Mouse (Mus musculus) left cerebral cortex, adult 6 months (tissue): ENCODE results near the gene Capn11. TPM values are rescaled to one million over a fixed set of nuclear protein-coding genes. Genes with fewer than 3 reads are reported as not detected.

Experiments
- long read RNA-seq, 2 experiments: library from polyadenylated mRNA; unstranded; transcript quantifications; one replicate each; pipeline ENCODE4 v2.0.0; 2019 to 2020
- polyA plus RNA-seq: library from polyadenylated mRNA; unstranded; fragments of <200 nt; fragmentation: Nextera tagmentation; gene quantifications from 2 replicates; pipeline ENCODE4 v1.2.3, GENCODE M21; 2021

Capn11 gene
- polyA plus RNA-seq: 0.04 TPM in 1 of 2 replicates, not detected in the other
- long read RNA-seq, experiment 1: 0 reads
- long read RNA-seq, experiment 2, partial matches to known transcripts: 1 of 1 reads
- long read RNA-seq, experiment 2, other reads (novel, unspliced or antisense): 0 of 1 reads

DNA sequence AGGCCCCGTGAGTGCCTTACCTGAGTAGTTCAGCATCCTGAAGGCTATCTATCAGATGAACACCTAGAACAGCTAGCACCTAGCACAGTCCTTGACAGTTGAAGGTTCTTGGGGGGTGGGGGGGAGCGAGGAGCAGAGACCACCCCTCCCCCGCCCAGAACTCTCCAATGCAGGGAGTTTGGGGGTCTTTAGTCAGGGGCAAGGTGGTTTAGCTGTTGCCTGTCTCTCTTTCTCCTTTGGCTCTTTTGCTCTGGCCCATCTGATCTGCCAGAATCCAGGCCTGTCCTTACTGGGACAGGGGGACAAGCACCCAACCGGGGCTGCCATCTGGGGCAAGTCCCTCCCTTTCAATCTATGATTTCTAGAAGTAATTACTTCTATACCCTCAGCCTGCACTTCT is at the start of gene Capn11:
TSS of gene Capn11 (minus strand) at position 101 of the 400 bp plus-strand sequence.

DNA sequence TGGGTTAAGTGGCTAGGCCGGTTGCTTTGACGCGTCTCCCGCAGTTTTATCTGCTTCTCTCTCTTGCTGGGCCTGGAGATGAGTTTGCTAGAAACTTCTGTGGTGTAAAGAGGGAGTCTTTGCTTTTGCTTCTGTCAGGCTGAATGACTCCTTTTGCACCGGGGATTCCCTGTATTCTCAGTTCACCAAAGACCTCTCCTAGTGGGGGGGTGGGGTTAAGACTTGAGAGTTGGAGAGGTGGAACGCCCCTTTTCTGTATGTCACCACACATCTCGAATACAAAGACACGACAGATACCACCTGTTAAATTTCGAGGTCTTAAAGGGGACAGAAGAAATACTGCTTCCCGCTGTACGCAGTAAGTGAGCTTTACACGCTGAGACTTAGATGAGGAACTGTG is 27.6 kb upstream of the Capn11 start, which contains the start of gene Tmem63b:
TSS of gene Tmem63b (minus strand) at position 190 of the 400 bp plus-strand sequence.

DNA sequence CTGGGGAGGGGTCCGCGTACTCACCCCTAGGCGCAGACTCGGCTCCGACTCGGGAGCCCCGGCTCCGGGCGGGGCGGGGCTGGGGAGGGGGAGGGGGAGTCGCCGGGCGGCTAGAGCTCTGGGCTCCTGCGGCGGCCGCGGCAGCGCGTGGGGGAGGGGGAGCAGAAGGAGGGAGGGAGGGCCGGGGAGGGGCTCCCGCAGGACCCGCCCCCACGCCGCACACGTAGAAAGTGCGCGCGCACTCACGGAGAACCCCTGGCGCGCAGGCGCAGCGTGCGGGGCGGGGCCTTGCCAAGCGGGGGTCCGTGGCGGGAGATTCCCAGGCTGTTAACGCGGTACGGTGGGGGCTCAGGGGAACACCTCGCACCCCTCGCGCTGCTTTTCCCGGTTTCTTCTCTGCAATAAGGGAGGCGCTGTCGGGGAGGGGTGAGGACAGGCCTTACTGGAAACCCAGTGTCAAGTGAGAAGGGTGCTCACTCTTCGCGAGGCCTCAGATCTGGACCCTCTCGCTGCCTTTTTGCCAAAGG is 27.0 kb upstream of the Capn11 start, which contains the start of gene Mrpl14:
TSS of gene Mrpl14 (plus strand) at position 230 of the 527 bp plus-strand sequence.

DNA sequence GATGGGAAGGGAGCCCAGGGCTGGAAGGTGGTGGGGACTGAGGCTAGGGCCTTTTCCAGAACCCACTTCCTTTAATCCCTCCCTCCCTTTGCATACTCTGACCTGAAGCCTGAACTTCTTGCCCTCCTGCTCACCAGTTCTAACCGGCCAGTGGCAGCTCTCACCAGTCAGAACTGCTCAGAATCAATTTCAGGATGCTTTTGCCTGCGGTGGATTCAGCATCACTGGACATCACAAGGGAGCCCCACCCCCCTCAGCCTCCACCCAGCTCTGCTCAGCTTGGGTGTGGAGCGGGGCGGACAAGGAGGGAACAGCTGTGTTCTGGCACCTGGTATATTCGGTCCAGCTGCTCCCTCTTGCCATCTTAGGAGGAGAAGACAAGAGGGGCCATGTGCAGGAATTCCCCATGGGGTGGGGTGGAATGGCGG is 57.2 kb downstream of the Capn11 start, which contains the start of gene Mymx:
TSS of gene Mymx (minus strand) at position 226 of the 428 bp plus-strand sequence.

DNA sequence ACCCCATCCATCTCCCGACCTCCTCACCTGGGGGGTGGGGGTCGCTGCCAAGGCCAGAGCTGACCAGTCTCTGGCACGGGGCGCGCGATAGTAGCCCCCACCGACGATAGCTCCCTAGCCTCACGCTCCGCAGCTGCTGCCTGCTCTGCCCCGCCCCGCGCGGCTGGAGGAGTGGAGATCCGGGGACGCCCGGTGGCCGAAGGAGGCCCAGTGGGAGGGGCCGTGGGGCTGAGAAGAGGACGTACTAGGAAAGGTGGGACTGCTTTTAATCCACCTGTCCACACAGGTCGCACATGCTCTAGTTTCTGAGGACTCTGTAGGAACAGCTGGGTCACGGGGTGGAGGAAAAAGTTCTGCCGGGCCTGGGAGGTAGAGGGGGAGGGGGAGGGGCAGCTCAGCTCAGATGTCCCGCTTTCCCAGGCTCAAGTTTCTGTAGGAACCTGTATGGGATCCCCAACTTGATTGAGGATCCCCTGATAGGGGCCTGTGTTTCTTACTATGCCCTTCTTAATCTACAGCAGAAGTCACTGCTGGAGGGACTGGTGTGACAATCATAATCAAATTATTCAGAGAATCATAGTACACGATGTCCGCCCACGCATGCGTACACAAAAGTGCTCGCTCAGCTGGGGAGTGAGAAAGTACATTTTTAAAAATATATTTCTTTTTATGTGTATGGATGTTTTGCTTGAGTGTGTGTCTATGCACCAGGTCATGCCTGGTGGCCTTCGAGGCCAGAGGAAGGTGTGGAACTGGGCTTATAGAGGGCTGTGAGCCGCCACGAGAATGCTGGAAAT is 59.5 kb downstream of the Capn11 start, which contains the start of gene Slc29a1:
TSS of gene Slc29a1 (minus strand) at position 161 of the 797 bp plus-strand sequence.

Other genes with a start within 250 kb of the Capn11 start
- gene Cdc5l, start 225.6 kb downstream of the Capn11 start, polyA plus RNA-seq: 16.7 and 22.2 TPM in 2 replicates
- gene Spats1, start 183.9 kb downstream of the Capn11 start, polyA plus RNA-seq: 5.6 and 6.1 TPM in 2 replicates
- 12.7 and 12.8 TPM in 2 replicates for gene Aars2, start 152.5 kb downstream of the Capn11 start, polyA plus RNA-seq
- 6.8 and 8.7 TPM in 2 replicates for gene Tcte1, start 135.9 kb downstream of the Capn11 start, polyA plus RNA-seq
- gene Tmem151b, start 109.6 kb downstream of the Capn11 start, polyA plus RNA-seq: 27.5 and 36.1 TPM in 2 replicates
- gene Nfkbie, start 103.6 kb downstream of the Capn11 start, polyA plus RNA-seq: 1.2 and 1.3 TPM in 2 replicates
- gene Slc35b2, start 95.5 kb downstream of the Capn11 start, polyA plus RNA-seq: 62.4 and 73.3 TPM in 2 replicates
- 2,554 and 3,060 TPM in 2 replicates for gene Hsp90ab1, start 86.1 kb downstream of the Capn11 start, polyA plus RNA-seq
- 21.0 and 24.4 TPM in 2 replicates for gene Slc29a1, start 59.7 kb downstream of the Capn11 start, polyA plus RNA-seq
- gene Mymx, start 57.2 kb downstream of the Capn11 start, polyA plus RNA-seq: not detected in 2 replicates
- 156 and 161 TPM in 2 replicates for gene Mrpl14, start 27.0 kb upstream of the Capn11 start, polyA plus RNA-seq
- 58.3 and 80.9 TPM in 2 replicates for gene Tmem63b, start 27.6 kb upstream of the Capn11 start, polyA plus RNA-seq
- gene 1600014C23Rik, start 74.5 kb upstream of the Capn11 start, polyA plus RNA-seq: 1.1 TPM in 2 replicates